Mouse (Mus musculus): ENCODE data around the gene Alg11.

DNA sequence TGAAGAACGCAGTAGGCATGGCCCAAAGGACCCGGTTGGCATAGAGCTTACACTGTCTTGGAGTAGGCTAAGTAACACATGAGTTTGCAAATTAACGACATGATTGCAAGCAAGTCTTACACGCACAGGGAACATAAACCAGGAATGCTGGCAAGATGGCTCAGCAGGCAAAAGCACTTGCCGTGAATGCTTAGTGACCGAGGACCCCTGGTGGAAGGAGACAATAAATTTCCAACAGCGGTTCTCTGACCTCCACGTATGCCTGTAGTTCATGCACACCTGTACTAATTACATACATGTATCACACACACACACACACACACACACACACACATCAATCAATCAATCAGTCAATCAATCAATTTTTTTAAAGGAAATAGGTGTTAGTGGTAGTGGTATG, 31.0 kb downstream of the Alg11 start:
- TF ChIP-seq CHD2 (IDR thresholded peaks at IDR 0.05; ENCODE audit: low read depth, low read length) (no peak), HCFC1 (IDR thresholded peaks at IDR 0.05; ENCODE audit: borderline replicate concordance, insufficient read depth, low read length) (no peak), ZNF384 (IDR thresholded peaks at IDR 0.05; ENCODE audit: low read depth, low read length) (no peak), MAFK (IDR thresholded peaks at IDR 0.05; ENCODE audit: insufficient read depth, low read depth, low read length) (no peak)

Measured in ES-E14 (cell line).